Mouse (Mus musculus) Patski (cell line): ENCODE measurements around the gene Rtl3. TPM values are rescaled to one million over a fixed set of nuclear protein-coding genes. Genes with fewer than 3 reads are reported as not detected.

Experiments
- ATAC-seq: fragments of 100-300 bp; one replicate; pipeline ENCODE4 v1.8.0; 2021
- CTCF ChIA-PET: fragments of 350-600 bp; sonication (Branson Sonifier 250); formaldehyde crosslinking; loops from one replicate; lab custom pipeline; 2022; ENCODE audit warnings: inconsistent platforms; lab: Charles Lee
- POLR2A ChIA-PET: fragments of 350-600 bp; sonication (Branson Sonifier 250); formaldehyde crosslinking; loops from one replicate; lab custom pipeline; 2022; ENCODE audit warnings: antibody characterized with exemption, inconsistent platforms; lab: Charles Lee
- DNase-seq: peaks from one replicate; pipeline ENCODE4 v3.0.0-alpha.2; 2011; ENCODE audit warnings: low read depth, low spot score
- H3K27me3 ChIP-seq: fragments of 371-371 bp; one replicate; pipeline ENCODE4 v1.5.1; 2021
- CTCF ChIP-seq: fragments of 100-300 bp; IDR thresholded peaks from one replicate; pipeline ENCODE4 v1.5.1; 2021
- in situ Hi-C: fragments of 300-500 bp; cut with MboI; formaldehyde crosslinking; loops from 3 replicates; pipeline ENCODE4 v1.11.1; 2018; ENCODE audit warnings: low pct_unique_long_range_greater_than_20kb, mixed read lengths
- polyA plus RNA-seq: library from polyadenylated mRNA; unstranded; gene quantifications from one replicate; pipeline ENCODE4 v1.2.3, GENCODE M21; 2021

Rtl3 gene
- polyA plus RNA-seq: not detected

DNA sequence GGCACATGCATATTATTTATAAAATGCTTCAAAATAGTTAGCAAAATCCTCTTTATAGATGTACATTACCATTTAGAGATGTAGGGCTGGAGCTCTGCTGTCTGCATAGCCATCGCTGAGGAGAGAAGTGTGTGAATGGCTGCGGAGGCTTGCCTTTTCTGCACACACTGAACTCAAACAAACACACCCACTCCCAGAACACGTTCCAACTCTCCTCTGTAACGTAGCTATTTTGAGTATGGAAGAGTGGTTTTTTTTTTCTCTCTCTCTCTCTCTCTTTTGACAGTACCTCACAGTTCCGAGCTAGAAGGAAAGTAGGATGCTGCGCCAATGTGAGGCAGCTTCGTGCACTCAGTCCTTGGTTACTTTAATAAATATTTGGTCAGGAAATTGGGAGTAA, at the start of gene Rtl3:
Gene Rtl3, minus strand, starts transcription at position 236 of the 400 bp plus-strand sequence.
- in situ Hi-C loops: no loop called here
- DNase-seq (no peak), ATAC-seq (no peak)
- TF ChIP-seq CTCF: no peak
- ChIA-PET CTCF (no interaction called here), POLR2A (no interaction called here)
- peaks cover 34% of the 10 kb centered on the region for H3K27me3 ChIP-seq

DNA sequence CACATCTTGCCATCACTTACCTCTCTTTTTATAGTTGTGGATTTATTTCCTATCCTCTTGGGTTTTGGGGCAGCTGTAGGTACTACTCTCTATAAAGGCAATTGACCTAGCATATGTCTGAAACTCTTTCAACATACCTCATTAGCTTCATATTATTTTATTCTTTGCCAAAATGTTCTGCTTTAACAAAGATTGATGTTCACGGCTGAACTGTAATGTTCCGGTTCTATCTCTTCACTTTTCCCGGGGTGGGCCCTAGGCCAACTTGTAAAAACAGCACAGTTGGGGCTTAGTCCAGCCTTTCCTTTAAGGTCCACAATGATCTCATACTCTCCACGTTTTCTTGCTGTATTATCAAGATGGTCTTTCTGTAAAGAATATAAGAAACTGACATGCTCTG, 31.9 kb upstream of the Rtl3 start:
- no peak for TF ChIP-seq CTCF
- ChIA-PET POLR2A (interaction anchor here (0.6 kb wide), 1 partner anchor 413 kb away, joined by 3 read pairs; no protein-coding TSS in a partner anchor), CTCF (no interaction called here)
- no peak for DNase-seq
- ATAC-seq: no peak
- H3K27me3 ChIP-seq: peaks cover 75% of the 10 kb centered on the region
- in situ Hi-C loops: no loop called here

DNA sequence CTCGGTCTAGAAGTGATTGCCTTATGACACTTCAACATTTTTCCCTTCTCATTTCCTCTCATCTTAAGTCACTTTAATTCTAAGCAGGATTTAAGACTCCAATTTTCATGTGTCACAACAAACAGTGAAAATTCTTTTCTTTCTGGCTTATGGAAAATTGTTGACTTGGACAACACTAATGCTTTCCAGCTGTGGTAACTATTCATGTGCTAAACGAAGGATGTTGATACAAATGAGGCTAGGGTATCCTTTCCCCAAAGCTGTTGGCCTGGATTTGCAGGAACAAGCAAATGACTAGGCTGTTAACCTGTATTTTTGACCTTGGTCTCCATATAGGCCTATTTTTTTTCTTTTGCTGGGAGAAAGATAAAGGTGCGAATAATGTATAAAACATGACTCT, 31.4 kb upstream of the Rtl3 start:
- CTCF ChIA-PET: no interaction called here
- in situ Hi-C loops: no loop called here
- H3K27me3 ChIP-seq: peaks cover 76% of the 10 kb centered on the region
- no peak for TF ChIP-seq CTCF
- ATAC-seq (no peak), DNase-seq (no peak)
- POLR2A ChIA-PET: interaction anchor here (0.6 kb wide), 1 partner anchor 413 kb away, joined by 3 read pairs; no protein-coding TSS in a partner anchor

DNA sequence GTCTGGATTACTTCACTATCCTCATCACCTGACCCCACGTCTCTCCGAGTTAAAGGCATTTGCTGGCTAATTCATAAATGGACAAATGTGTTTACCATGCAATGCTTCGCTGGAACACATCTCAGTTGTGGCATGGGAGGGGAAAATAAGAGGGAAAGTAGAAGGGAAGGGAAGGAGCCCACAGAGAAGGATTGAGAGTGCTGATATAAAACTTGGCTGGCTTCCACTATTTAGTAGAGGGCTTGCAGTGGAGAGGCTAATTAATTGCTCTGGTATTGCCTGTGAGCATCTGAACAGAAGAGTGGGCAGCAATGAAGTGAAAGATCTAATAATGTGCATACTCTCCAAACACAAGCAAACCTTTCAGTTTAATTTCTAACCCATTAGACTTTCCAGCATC, 31.0 kb upstream of the Rtl3 start:
- ChIA-PET POLR2A (no interaction called here), CTCF (no interaction called here)
- no peak for TF ChIP-seq CTCF
- ATAC-seq (no peak), DNase-seq (no peak)
- H3K27me3 ChIP-seq: peaks cover 80% of the 10 kb centered on the region
- in situ Hi-C loops: no loop called here

- CTCF ChIA-PET: no interaction called here
- no peak for ATAC-seq
- no peak for DNase-seq
These were observed 13.3 kb upstream of the Rtl3 start for GRCm38 (mm10) chrX:106853523-106854300.

DNA sequence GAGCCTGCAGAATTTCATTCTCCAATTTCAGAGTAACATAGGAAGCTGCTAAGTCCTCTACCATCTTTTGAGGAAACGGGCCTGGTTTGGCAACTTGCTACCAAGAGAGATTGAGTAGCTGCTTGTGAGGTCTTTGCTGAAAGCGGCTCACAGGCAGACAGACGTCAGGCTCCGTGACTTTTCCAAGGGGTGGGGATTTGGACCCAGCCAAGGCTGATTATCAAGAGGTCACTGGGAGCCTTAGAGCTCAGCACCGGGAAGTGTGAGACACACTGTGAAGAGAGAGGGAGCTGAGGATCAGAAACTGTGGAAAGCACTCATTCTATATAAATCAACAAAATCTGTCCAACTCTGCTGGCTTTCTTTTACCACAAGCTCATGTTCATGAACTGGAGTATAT, 853 bp downstream of the Rtl3 start:
- peaks cover 30% of the 10 kb centered on the region for H3K27me3 ChIP-seq
- in situ Hi-C loops: no loop called here
- ChIA-PET CTCF (interaction anchor here (1.0 kb wide), 1 partner anchor 16 kb away, joined by 3 read pairs; no protein-coding TSS in a partner anchor), POLR2A (no interaction called here)
- ATAC-seq (no peak), DNase-seq (no peak)
- no peak for TF ChIP-seq CTCF

More at GRCm38 (mm10) chrX:106853523-106854300, 13.3 kb upstream of the Rtl3 start:
- no peak for TF ChIP-seq CTCF
- peaks cover 71% of the 10 kb centered on the region for H3K27me3 ChIP-seq
- POLR2A ChIA-PET: no interaction called here
- in situ Hi-C loops: no loop called here

- TF ChIP-seq CTCF: no peak
- ATAC-seq (no peak), DNase-seq (no peak)
- ChIA-PET POLR2A (no interaction called here), CTCF (no interaction called here)
- peaks cover 41% of the 10 kb centered on the region for H3K27me3 ChIP-seq
- in situ Hi-C loops: no loop called here
These were observed 9.9 kb downstream of the Rtl3 start for GRCm38 (mm10) chrX:106830494-106830893.

DNA sequence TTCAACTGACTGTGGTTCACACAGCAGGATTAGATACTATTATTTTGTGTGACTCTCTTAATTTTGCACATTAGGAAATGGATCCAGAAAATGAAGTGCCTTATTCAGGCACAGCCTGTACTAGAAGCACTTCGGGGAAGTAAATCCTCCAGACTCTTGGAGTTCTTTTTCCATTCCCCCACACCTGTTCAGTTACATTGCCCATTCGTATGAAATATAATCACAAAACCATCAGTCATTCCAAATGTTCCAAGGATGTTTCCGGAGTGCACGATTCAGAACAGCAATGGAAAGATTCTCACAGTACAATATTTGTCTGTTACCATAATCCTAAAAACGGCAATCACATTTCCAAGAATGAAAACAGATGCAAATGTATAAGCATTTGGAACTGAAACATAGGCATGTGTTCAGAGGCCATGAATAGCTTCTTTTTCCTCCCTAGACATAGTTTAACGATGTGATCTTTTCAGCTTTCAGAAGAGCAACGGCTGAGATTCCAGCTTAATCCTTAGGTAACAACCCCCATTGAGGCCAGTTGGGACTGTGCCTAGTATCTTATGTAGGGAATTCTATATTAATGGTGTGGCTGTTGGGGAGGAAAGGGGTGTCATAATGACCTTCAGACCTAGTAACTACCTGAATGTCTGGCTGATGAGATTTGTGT, 30.8 kb downstream of the Rtl3 start:
- POLR2A ChIA-PET: no interaction called here
- CTCF ChIA-PET: no interaction called here
- in situ Hi-C loops: no loop called here
- DNase-seq (no peak), ATAC-seq (no peak)
- peaks cover 41% of the 10 kb centered on the region for H3K27me3 ChIP-seq
- TF ChIP-seq CTCF: no peak

DNA sequence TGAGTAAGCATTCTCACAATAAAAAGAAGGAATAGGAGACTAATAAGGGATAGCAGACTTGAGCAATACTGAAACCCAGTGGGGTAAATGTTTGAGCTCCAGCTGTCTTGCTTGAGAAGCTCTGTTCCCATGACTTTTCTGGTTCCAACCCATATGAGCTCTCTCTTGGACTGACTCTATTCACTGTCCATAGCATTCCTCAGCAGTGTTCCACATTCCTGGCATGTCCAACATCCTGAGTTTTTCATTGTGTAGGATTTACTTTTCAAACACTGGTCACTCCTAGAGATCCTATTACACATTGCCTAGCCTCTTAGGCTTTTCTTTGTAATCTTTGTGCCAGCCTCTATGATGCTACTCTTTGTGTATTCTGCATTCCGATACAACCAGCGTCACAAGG, 36.1 kb downstream of the Rtl3 start:
- in situ Hi-C loops: no loop called here
- ATAC-seq: no peak
- CTCF ChIA-PET: no interaction called here
- H3K27me3 ChIP-seq: peaks cover 46% of the 10 kb centered on the region
- DNase-seq: no peak
- no peak for TF ChIP-seq CTCF
- POLR2A ChIA-PET: no interaction called here

DNA sequence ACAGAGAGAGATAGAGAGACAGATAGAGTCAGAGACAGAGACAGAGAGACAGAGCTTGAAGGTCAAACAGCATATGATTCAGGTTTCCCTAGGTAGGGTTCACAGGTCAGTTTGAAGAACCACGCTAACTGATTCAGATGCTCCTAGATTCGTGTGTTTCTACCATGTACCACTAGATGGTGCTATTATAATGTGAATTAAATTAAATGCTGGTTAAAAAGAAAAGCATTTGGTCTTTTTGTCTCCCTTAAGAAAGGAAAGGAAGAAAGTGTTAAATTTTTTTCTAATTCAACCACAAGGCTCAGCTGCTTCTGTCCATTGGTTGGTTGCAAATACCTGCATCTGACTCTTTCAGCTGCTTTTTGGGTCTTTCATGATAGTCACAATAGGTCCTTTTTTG, 45.8 kb downstream of the Rtl3 start:
- ChIA-PET CTCF (interaction anchor here (0.6 to 1.8 kb wide), 3 partner anchors 8 to 790 kb away, joined by 3 to 5 read pairs (median 3); no protein-coding TSS in a partner anchor), POLR2A (no interaction called here)
- H3K27me3 ChIP-seq: peaks cover 43% of the 10 kb centered on the region
- ATAC-seq (no peak), DNase-seq (no peak)
- TF ChIP-seq CTCF: peak; percentile 37
- in situ Hi-C loops: loop anchor here (5.0 to 25.0 kb wide), 2 partner anchors 368 to 638 kb away; no protein-coding TSS in a partner anchor

Other genes with a start within 250 kb of the Rtl3 start
- gene Cysltr1, start 237.0 kb downstream of the Rtl3 start, polyA plus RNA-seq: 0.01 TPM
- gene Lpar4, start 80.0 kb upstream of the Rtl3 start, polyA plus RNA-seq: not detected
- not detected for gene P2ry10, start 247.8 kb upstream of the Rtl3 start, polyA plus RNA-seq